Mouse (Mus musculus) bone marrow macrophage, adult 2 months (primary cell): ENCODE measurements at regions not wholly inside any gene's neighbourhood (a gene's known extent, or its start where the extent isn't known, plus 50 kb on each side); places are given as distances from the start of the nearest gene placed in this dataset.

Experiments
- CTCF ChIP-seq: IDR thresholded peaks from 2 replicates; pipeline ENCODE4 v1.5.1; 2012; ENCODE audit warnings: low read depth, mild to moderate bottlenecking, low read length, moderate library complexity
- POLR2A ChIP-seq: IDR thresholded peaks from 2 replicates; pipeline ENCODE4 v1.6.1; 2012; ENCODE audit warnings: mild to moderate bottlenecking, low read depth, low read length, borderline replicate concordance

- no peak for TF ChIP-seq CTCF
- no peak for TF ChIP-seq POLR2A
These were observed 455.5 kb upstream of the Fam92a start for GRCm38 (mm10) chr4:12627158-12627871.
